Mouse (Mus musculus): Measurements from ENCODE around the gene Gse1. TPM values are rescaled to one million over a fixed set of nuclear protein-coding genes. Genes with fewer than 3 reads are reported as not detected.
A peak's percentile ranks its signal among the peaks of the same experiment; 100 is the strongest.

The Gse1 gene
- polyA plus RNA-seq, 1 experiment from 2014 or later: 9.6 TPM

DNA sequence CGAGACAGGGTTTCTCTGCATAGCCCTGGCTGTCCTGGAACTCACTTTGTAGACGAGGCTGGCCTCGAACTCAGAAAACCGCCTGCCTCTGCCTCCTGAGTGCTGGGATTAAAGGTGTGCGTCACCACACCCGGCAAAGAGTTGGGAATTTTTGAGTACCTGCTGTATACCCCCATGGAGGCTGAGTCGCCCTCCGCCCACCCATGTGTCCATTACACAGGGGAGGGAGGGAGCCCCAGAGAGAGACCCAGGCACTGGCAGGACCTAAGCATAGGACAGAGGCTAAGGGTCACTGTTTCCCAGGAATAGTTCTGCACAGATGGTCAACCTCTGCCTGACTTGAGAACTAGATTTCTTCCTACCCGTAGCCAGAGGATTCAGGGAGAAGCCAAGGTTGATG, 279.0 kb downstream of the Gse1 start:
- Histone ChIP-seq H3K27ac (no peak overlapping the region), H3K4me3 (no peak overlapping the region), H3K9me3 (no peaks in the 10 kb centered on the region), H3K27me3 (no peaks in the 10 kb centered on the region), H3K36me3 (no peaks in the 10 kb centered on the region), H3K4me1 (peaks cover 85% of the 10 kb centered on the region), H3K9ac (no peak overlapping the region), H3K4me2 (no peak overlapping the region)
- WGBS: 88% methylated on average over 9 of the region's 9 CpGs
- ATAC-seq (ENCODE audit: borderline replicate concordance, extremely low read depth, low FRiP score, low TSS enrichment): no peak

DNA sequence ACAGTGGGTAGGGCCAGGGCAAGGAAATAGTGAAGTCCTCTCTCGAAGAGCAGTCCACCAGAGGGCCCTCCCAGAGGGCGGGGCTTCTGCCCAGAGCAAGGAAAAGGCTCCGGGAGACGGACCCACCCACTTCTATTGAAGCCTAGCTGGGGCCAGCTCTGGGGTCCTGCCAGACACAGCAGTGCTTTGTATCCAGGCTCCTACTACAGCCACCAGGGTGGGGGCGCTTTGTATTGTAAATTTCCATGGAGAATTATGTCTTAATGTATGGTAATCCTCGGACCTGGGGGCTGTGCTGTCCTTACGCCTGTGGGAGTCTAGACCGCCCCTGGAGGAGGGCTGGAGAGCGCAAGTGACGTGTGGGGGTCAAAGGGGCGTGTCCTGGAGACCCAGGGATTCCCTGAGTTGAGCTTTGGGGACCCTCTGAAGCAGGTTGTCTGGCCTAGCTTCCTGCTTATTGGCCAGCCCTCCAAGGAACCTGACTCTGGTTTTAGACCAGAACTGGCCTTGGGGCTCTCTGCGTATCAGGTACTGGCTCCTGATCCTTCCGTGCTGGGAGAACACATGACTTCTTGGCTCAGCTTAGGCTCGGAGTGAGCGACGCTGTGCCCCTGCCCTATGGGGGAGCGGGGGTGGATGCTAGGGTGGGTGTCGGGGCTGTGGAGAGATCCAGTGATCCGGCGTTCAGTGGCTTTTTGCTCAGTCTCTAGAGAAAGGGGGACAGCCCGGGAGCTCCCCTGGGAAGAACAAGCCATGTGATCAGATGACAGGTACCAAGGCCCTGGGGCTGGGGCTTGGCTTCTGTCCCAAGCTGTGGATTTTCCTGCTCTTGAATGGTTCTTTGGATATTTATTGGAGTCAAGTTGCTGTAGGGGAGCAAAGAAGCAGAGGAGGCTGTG, 281.1 kb downstream of the Gse1 start:
- Histone ChIP-seq H3K27me3 (no peaks in the 10 kb centered on the region), H3K4me2 (peak overlapping the region; percentile 52), H3K4me1 (peaks cover 82% of the 10 kb centered on the region), H3K9ac (peak overlapping the region; percentile 8; the same call in 1 of the 2 replicates), H3K36me3 (no peaks in the 10 kb centered on the region), H3K4me3 (peak overlapping the region; percentile 18; the same call in 1 of the 2 replicates), H3K27ac (peak overlapping the region; percentile 39), H3K9me3 (no peaks in the 10 kb centered on the region)
- WGBS: 6% methylated on average over 21 of the region's 21 CpGs
- peak; percentile 49; the same call in 1 of the 2 replicates for ATAC-seq (ENCODE audit: borderline replicate concordance, extremely low read depth, low FRiP score, low TSS enrichment)

DNA sequence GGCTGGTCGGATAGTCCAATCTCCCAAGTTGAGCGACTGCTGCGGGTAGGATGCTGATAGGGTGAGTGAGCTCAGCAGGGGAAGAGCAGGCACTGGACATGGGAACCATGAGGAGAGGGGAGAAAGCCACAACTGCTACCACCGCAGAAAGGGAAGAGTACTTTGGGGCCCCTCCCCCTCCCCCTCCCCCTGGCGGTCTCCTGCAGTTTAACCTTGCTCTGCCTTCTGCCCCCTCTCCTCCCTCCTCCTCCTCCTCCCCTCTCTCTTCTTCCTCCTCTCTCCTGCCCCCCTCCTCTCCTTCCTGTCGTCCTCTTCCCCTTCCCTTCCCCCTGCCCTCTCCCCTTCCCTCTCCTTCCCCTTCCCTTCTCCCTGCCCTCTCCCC, 281.8 kb downstream of the Gse1 start:
- Histone ChIP-seq H3K36me3 (no peaks in the 10 kb centered on the region), H3K9me3 (no peaks in the 10 kb centered on the region), H3K9ac (no peak overlapping the region), H3K4me1 (peaks cover 77% of the 10 kb centered on the region), H3K4me2 (no peak overlapping the region; the same call in 1 of the 2 replicates), H3K27me3 (no peaks in the 10 kb centered on the region), H3K4me3 (no peak overlapping the region), H3K27ac (no peak overlapping the region)
- 4% methylated on average over 5 of the region's 6 CpGs for WGBS
- no peak for ATAC-seq (ENCODE audit: borderline replicate concordance, extremely low read depth, low FRiP score, low TSS enrichment)

DNA sequence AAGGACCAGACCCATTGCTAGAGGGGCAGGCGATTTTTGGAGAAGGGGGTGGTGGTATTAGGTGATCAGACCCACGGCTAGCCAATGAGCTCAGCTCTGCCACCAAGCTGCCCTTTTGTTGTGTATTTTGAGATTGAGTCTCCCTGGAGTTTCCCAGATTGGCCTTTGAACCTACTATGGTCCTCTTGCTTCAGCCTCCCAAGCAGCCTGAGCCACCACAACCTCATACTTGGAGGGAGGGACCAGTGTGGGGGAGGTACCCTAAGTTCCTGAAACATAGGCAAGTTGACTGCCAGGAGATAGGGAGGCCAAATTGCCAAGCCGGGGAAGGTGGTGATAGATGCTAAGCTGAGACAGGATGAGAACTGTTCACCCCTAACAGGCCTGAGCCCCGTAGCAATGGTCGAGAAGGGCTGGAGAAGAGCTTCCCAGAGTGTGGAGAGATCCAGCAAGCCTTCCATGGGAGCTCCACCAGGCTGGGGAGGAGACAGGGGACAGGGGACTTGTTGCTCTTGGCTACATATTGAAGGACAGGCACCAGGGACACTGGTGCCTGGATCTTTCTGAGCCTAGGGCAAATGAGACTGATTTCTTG, 282.7 kb downstream of the Gse1 start:
- Histone ChIP-seq H3K27me3 (no peaks in the 10 kb centered on the region), H3K36me3 (no peaks in the 10 kb centered on the region), H3K9me3 (no peaks in the 10 kb centered on the region), H3K9ac (no peak overlapping the region), H3K4me2 (no peak overlapping the region), H3K27ac (no peak overlapping the region), H3K4me3 (no peak overlapping the region), H3K4me1 (peaks cover 77% of the 10 kb centered on the region)
- ATAC-seq (ENCODE audit: borderline replicate concordance, extremely low read depth, low FRiP score, low TSS enrichment): no peak
- 38% methylated on average over 5 of the region's 5 CpGs for WGBS

DNA sequence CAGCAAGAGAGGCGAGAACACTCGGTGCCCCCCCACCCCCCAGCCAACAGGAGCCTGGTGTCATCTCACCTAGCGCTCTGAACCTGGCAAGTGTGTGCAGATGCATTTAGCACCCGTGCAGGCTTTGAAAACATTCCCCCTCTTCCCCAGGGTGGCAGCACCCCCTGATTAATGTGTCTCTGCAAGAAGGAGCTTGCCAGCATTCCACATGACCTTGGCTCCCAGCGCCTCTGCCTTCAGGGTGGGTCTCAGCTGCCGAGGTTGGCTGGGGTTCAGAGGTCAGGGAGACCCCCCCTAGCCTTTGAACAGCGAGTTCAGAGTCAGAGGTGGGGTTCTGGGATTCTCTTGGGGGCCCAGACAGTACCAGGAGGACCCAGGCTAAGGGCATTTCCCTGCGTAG, 283.5 kb downstream of the Gse1 start:
- H3K4me1 ChIP-seq: peaks cover 77% of the 10 kb centered on the region
- no peaks in the 10 kb centered on the region for H3K9me3 ChIP-seq
- 40% methylated on average over 8 of the region's 8 CpGs for WGBS
- H3K9ac ChIP-seq: no peak overlapping the region
- no peaks in the 10 kb centered on the region for H3K27me3 ChIP-seq
- no peak overlapping the region for H3K4me2 ChIP-seq
- H3K4me3 ChIP-seq: no peak overlapping the region
- H3K27ac ChIP-seq: no peak overlapping the region
- H3K36me3 ChIP-seq: no peaks in the 10 kb centered on the region
- ATAC-seq (ENCODE audit: borderline replicate concordance, extremely low read depth, low FRiP score, low TSS enrichment): no peak

DNA sequence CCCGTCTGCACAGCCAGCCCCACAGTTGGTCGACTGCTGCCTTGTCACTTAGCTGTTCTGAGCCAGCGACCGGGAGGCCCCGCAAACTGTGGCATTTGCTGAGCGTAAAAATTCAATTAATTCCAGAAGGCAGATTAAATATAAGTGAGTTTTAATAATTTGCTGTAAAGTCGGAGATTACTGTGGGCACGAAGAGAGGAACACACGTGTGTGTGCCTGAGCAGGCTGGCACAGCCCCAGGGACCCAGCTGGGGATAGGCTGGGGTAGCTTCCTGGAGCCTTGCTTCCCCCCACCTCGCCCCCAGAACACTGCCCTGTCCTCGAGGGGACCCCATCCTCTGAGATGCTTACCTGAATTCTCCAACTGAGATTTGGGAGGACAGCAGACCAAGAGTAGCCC, 284.1 kb downstream of the Gse1 start:
- Histone ChIP-seq H3K4me2 (no peak overlapping the region), H3K9ac (no peak overlapping the region), H3K27ac (no peak overlapping the region), H3K4me3 (no peak overlapping the region), H3K36me3 (no peaks in the 10 kb centered on the region), H3K4me1 (peaks cover 83% of the 10 kb centered on the region), H3K27me3 (no peaks in the 10 kb centered on the region), H3K9me3 (no peaks in the 10 kb centered on the region)
- ATAC-seq (ENCODE audit: borderline replicate concordance, extremely low read depth, low FRiP score, low TSS enrichment): no peak
- WGBS: 50% methylated on average over 11 of the region's 11 CpGs

DNA sequence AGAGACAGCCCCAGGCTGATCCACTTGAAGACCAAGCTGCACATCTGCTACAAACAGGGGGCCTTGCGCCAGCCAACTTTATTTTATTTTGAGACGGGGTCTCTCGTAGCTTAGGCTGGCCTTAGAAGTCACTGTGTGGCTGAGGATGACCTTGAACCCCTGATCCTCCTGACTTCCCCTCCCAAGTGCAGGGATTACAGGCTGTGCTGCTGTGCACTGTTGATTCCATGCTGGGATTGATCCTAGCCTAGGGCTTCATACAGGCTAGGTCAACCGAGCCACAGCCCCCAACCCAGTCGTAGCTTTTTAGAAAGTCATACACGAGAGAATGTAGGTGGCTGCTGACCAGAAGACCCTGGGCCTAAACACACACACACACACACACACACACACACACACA, 284.9 kb downstream of the Gse1 start:
- Histone ChIP-seq H3K4me1 (peaks cover 90% of the 10 kb centered on the region), H3K36me3 (no peaks in the 10 kb centered on the region), H3K4me2 (no peak overlapping the region), H3K27ac (no peak overlapping the region), H3K9ac (no peak overlapping the region), H3K4me3 (no peak overlapping the region), H3K27me3 (no peaks in the 10 kb centered on the region), H3K9me3 (no peaks in the 10 kb centered on the region)
- WGBS: 72% methylated on average over 6 of the region's 6 CpGs
- no peak for ATAC-seq (ENCODE audit: borderline replicate concordance, extremely low read depth, low FRiP score, low TSS enrichment)

DNA sequence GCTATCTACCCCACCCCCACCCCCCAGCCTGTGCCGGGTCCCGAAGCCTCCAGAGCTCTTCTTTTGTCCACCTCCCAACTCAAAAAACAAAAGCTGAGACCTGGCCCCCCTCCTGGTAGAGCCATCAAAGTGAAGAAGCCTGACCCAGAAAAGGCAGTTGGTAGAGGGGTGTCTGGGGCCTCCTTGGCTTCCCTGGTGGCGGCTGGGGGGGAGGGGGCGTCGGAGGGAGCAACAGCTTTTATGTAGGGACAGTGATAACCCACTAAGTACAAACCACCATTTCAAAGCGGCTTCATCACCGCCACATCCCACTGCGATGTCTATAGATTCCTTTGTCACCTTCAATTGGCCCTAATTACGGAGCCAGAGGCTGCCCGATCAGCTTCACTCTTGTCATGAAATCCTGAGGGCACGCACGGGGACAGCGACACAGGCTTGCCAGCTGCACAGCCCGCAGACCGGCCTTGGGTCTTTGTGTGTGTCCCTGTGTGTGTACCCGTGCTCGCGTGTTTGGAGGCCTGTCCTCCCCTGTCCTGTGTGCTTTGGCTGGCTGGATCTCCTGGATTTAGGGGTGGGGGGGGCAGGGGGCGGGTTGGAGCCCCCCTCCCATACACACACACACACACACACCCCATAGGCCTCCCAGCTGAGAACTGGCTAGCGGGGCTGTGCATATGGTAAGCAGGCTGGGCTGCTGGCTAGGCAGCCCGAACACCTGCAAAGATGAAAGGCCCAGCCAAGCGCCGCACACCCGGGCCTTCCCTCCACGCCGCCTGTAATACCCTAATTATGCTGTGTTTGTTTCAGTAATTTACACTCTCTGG, 285.6 kb downstream of the Gse1 start:
- no peak for ATAC-seq (ENCODE audit: borderline replicate concordance, extremely low read depth, low FRiP score, low TSS enrichment)

DNA sequence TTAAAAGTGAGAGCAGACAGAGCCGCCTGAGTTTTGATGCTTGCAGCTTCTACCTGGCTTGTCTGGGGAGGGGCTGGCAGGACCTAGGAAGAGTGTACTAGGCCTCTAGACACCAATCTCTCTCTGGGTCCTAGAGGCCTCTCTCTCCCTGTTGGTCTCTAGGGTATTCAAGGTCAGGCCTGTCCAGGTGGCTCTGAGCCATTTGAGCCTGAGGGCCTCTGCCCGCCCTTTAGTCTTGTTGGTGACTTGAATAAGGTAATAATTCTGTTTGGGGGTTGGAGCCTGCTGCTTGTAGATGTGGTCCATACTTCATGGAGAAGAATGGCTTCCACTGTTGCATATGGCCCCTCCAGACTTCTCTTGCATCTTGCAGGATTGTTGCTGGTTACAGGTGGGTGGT, 287.0 kb downstream of the Gse1 start:
- Histone ChIP-seq H3K36me3 (no peaks in the 10 kb centered on the region), H3K4me3 (no peak overlapping the region), H3K27ac (no peak overlapping the region), H3K27me3 (no peaks in the 10 kb centered on the region), H3K4me2 (no peak overlapping the region), H3K9me3 (no peaks in the 10 kb centered on the region), H3K4me1 (peaks cover 91% of the 10 kb centered on the region), H3K9ac (no peak overlapping the region)
- 98% methylated on average over 2 of the region's 2 CpGs for WGBS
- no peak for ATAC-seq (ENCODE audit: borderline replicate concordance, extremely low read depth, low FRiP score, low TSS enrichment)

More for the DNA sequence above, 285.6 kb downstream of the Gse1 start:
- no peaks in the 10 kb centered on the region for H3K27me3 ChIP-seq
- H3K36me3 ChIP-seq: no peaks in the 10 kb centered on the region
- no peak overlapping the region for H3K4me2 ChIP-seq
- H3K4me3 ChIP-seq: no peak overlapping the region
- no peak overlapping the region for H3K9ac ChIP-seq
- H3K4me1 ChIP-seq: peaks cover 90% of the 10 kb centered on the region
- 50% methylated on average over 26 of the region's 26 CpGs for WGBS
- no peak overlapping the region for H3K27ac ChIP-seq
- H3K9me3 ChIP-seq: no peaks in the 10 kb centered on the region

DNA sequence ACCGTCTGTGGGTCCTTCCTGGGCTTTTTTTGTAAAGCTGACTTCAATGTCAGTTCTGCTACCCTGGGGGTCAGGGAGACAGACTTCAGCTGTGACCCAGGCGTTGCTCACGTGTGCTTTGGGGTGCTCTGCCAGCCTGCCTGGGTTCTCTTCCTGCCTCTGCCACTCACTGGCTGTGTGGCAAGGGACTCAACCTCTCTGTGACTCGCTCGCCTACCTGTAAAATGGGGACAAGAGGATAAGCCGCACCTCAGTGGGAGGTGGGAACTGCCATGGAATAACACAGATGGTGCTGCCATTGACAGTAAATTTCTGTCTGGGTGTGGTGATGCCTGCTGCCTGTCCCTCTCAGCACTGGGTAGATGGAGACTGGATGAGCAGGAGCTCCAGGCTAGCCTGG, 287.4 kb downstream of the Gse1 start:
- no peak overlapping the region for H3K4me2 ChIP-seq
- H3K27me3 ChIP-seq: no peaks in the 10 kb centered on the region
- H3K9me3 ChIP-seq: no peaks in the 10 kb centered on the region
- ATAC-seq (ENCODE audit: borderline replicate concordance, extremely low read depth, low FRiP score, low TSS enrichment): no peak
- no peaks in the 10 kb centered on the region for H3K36me3 ChIP-seq
- no peak overlapping the region for H3K4me3 ChIP-seq
- no peak overlapping the region for H3K27ac ChIP-seq
- H3K4me1 ChIP-seq: peaks cover 92% of the 10 kb centered on the region
- WGBS: 90% methylated on average over 6 of the region's 6 CpGs
- H3K9ac ChIP-seq: no peak overlapping the region

DNA sequence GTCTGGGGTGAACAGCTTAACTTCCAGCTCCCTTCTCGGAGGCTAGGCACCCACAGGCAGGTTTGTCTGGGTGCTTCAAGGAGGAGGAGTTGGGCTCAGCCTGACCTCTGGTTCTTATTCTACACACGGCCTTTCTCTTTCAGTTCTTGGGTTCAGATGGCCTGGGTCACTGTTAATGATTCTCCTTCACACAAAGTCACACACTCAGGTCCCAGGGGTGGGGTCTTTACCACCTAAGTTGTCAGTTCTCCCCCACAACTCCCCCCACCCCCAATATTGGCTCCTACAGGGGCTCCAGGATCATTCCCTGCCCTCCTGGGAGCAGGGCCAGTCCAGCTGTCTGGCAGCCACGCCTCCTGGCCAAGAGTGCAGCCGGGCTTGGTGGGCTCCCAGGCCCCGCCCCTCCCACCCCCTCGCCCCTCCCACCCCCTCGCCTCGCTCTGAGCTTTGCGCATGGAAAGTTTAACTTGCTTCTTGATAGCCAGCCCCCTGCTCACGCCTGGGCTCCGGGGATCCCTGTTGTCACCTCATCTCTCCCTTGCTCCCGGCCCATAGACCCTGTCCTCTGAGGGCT, 288.0 kb downstream of the Gse1 start:
- 12% methylated on average over 12 of the region's 12 CpGs for WGBS
- H3K9me3 ChIP-seq: no peaks in the 10 kb centered on the region
- no peaks in the 10 kb centered on the region for H3K36me3 ChIP-seq
- no peak overlapping the region for H3K9ac ChIP-seq
- peak overlapping the region; percentile 35; the same call in 1 of the 2 replicates for H3K4me2 ChIP-seq
- H3K4me1 ChIP-seq: peaks cover 92% of the 10 kb centered on the region
- peak; percentile 37; the same call in 1 of the 2 replicates for ATAC-seq (ENCODE audit: borderline replicate concordance, extremely low read depth, low FRiP score, low TSS enrichment)
- no peaks in the 10 kb centered on the region for H3K27me3 ChIP-seq
- no peak overlapping the region for H3K4me3 ChIP-seq
- H3K27ac ChIP-seq: peak overlapping the region; percentile 48; the same call in 1 of the 2 replicates

All from lung, embryonic 15.5 days (tissue).